Mouse (Mus musculus) cerebellum, adult 8-10 months (tissue): ENCODE data around the gene Abcc2.

Experiments used
- DNase-seq: peaks from one replicate; pipeline ENCODE4 v3.0.0; 2022

Gene Abcc2

DNA sequence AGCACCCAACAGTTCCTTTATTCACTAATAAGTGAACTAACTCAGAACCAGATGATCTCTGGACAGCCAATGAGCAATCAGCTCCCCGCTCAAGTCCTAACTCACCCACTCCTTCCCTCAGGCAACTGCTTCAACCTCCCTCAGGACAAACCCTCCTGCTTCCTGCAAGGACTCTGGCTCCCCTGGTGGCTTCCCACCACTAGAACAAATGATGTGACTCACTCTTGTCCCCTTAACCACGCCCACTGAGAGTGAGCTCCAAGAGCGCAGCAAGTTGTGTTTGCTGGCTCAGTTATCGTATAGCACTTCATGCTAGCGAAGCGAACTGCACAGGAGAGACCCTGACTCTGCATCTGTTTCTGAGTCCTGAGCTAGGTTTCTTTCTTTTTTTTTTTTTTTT, 75.4 kb downstream of the Abcc2 start:
- DNase-seq, result no peak

- no peak for DNase-seq
Observed at GRCm38 (mm10) chr19:43870418-43870817, 88.4 kb downstream of the Abcc2 start.

GRCm38 (mm10) chr19:43874351-43874750, 92.4 kb downstream of the Abcc2 start:
- no peak for DNase-seq

DNA sequence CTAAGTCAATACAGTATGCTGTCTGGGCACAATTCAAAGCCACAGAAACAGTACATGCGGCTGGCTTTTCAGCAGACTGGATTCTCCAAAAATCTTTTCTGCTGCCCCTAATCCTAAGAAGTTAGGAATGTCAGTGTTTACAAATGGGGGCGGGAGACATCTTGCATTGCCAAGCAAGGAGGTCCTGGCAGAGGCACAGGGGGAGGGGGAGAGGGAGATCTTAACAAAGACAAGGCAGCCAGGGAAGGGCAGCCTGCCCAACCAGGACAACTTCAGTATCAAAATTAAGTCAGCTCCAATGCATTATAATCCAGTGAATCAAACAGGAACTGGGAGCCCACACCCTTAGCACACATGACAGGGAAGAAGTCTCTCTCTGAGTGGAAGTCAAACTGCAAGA, 94.0 kb downstream of the Abcc2 start:
- no peak for DNase-seq

GRCm38 (mm10) chr19:43877364-43877763, 95.4 kb downstream of the Abcc2 start:
- no peak for DNase-seq

DNA sequence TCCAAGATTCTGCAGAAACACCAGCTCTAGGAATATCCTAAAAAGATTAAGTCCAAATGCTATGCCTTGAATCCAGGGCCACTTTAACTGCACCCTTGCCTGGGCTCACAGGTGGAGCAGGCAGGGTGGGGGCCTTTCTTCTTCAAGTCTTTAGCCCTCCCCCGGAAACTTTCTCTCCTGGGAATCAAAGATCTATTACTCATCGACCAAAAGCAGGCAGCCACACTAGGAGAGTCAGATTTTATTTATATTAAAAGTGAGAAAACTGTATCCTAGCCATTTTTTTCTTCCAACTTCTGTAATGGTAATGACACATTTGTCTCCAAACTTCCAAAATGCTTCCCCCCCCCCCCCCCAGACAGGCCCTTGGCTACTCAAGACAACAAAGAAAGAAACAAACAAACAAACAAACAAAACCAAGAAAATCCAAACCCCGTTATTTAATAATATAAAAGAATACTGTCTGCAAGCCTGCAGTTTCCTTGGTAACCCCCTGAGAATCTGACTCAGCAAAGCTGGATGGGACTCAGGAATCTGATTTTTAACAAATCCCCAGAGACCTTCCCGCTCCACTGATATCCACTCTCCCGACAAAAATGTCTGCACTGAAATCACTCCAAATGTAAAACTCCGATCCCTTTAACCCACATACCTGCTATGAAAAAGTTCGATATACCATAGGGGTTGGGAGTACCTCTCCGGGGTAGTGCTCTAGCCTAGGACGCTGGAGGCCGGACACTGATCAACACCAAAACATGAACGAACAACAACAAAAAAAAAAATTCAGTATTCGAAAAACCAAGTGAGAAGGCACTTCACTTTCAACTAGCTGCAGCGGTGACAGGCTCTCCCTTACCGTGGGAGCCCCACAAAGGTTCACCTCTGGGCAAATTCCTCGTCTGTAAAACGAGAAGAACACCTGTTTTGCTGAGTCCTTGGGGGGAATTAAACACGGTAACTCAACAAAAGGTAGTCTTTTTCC, 96.4 kb downstream of the Abcc2 start:
- no peak for DNase-seq

DNA sequence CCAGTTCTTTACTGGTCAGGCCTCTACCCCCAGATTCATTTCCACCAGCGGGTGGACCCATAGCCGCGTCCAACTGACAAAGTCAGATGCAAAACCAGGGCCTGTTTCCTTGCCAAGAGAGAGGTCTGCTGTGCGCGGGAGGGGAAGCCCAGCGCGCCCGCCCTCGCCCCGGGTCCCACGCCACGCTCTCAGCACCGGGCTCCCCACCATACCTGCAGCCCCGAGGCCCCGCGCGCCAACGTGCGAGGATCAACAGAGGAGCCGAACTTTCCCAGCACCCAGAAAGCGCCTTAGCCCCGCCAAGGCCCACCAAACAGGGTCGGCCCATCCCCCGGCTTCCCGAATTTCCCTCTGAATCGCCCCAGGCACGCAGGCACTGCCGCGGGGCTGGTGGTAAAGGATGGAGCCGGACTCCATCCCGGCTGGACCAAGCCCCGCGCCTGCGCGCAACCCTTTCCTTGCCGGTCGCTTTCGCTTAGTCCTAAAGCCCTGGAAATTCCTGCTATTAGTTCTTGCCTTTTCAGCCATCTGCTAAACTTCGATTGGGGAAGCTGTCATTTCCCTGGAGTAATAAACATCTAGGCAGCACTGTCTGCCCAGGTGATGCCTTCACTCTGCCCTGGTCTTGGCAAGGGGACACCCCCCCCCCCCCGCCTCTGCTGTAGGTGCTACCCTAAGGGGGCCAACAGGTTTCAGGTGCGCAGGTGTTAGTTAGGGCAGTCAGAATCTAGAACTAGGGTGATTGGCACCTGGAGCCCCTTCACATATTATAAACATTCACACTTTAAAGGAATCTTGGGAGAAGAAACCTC, 97.6 kb downstream of the Abcc2 start:
- peak; percentile 59 for DNase-seq

- DNase-seq, result no peak
Observed at GRCm38 (mm10) chr19:43880420-43880819, 98.4 kb downstream of the Abcc2 start.

DNA sequence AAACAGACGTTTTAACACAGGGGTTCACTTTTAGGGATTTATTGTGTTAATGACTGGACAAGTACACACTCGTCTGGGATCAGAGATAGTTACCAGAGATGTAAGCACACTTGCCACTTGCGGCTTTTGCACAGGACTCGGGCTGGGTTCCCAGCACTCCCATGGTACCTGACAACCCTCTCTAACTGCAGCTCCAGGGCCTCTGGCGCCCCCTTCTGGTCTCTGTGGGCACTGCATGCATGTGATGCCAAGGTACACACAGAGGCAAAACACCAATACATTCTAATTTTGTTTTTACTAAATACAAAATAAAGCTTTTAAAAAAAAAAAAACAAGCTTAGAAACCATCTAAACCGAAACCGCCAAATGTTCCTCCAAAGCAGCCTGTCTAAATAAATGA, 99.6 kb downstream of the Abcc2 start:
- DNase-seq, result no peak

GRCm38 (mm10) chr19:43882895-43883573, 101.0 kb downstream of the Abcc2 start:
- DNase-seq, result no peak

- no peak for DNase-seq
Observed at GRCm38 (mm10) chr19:43884668-43885498, 102.9 kb downstream of the Abcc2 start.

DNA sequence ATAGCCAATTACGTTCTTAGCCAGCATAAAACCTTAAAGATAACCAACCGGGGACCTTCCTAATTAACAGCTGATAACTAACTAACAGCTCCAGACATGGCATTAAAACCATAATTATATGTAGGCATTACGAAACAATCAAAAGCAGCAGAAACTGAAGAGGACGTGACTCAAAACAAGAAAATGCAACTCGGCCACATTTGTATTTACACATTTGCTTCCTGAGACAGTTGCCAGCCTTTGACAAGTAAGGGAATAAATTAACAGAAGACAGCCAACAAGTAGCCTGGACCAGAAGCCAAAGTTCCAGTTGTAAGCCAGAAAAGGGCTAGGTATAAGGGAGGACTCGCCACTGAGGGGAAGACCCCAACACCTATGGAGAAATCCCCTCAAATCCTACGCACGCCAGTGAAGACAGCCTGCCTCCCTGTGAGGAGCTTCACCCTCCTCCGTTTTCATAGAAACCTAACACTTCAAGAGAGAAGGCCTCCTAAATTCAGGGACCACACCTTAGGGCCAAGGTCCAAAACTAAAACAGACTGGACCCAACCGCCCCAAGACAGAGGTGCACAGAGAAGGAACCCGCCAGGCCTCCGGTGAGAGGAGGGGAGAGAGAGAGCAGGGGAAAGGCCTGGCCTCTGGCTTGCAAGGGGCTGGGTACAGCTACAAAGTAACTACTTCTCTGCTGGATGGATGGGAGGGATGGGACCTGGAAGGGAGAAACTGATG, 104.5 kb downstream of the Abcc2 start:
- DNase-seq, result no peak

DNA sequence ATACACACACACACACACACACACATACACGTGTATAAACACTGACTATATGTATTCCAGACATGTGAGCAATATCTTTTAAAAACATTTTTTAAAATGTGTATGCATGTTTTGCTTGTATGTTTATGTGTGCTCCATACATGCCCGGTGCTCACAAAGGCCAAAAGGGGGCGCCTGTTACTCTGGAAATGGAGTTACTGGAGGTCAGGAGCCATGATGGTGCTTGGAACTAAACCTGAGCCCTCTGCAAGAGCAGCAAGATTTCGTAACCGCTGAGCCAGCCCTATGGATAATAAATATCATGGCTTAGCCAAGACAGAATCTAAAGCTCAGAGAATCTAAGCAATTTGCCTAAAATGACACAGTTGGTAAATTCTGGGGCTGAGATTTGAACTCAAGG, 105.2 kb downstream of the Abcc2 start:
- DNase-seq, result no peak

- DNase-seq, result no peak
Observed at GRCm38 (mm10) chr19:43887725-43888124, 105.7 kb downstream of the Abcc2 start.
